Mouse (Mus musculus): ENCODE measurements at regions not wholly inside any gene's neighbourhood (a gene's known extent, or its start where the extent isn't known, plus 50 kb on each side); places are given as distances from the start of the nearest gene placed in this dataset.
"Not testable (repeated sequence)": the region's sequence is repeated elsewhere in the genome, so short reads cannot be mapped to it uniquely, and the experiment has no call there.

DNA sequence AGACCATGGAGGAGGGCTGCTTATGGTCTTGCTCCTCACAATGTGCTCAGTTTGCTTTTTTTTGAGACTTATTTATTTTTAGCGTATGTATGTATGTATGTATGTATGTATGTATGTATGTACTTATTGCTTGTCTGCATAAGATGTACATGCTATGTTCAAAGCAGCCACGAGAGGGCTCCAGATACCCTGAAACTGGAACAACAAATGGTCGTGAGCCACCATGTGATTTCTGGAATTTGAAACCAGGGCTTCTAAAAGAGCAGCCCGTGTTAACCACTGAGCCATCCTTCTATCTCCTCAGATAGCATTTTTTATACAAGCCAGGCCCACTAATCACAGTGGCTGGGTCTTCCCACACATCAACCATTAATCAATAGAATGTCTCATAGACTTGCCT, 611.2 kb downstream of the 5730507C01Rik start:
- no peak for DNase-seq (ENCODE audit: low spot score)

GRCm38 (mm10) chr12:19175631-19176030, 661.3 kb downstream of the 5730507C01Rik start:
- peak; percentile 4 for DNase-seq (ENCODE audit: low spot score)

DNA sequence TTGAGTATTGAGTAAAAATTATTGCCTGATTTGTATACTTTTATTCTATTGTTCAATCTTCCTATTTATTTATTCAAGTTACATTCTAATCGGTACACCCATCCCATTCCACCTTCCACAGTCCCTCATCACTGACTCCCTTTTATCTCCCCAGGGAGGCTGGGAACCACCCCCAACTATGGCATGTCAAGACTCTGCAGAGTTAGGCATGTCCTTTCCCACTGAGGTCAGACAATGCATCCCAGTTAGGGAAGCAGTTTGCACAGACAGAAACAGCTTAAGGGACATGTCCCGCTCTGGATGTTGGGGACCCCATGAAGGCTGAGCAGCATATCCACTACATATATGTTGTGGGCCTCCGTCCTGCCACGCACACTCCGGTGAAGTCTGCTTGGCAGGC, 678.1 kb downstream of the 5730507C01Rik start:
- DNase-seq (ENCODE audit: low spot score), result no peak

DNA sequence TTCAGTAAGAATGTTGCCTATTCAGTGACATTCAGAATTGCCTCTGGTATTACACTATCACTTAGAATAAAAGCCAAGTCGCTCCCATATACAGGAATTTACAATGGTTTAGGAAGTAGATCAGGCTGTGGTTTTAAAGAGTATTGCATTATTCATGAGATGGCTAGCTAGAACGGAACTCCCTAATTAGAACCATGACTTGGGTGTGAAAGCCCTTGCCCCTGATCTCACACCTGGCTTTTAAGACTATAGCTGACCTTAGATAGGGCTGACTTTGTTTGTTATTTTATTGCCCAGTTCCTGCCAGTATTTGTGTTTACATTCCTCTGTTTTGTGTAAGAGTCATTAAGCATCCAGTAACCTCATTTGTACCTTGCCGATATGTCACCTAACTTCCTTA, 678.7 kb downstream of the 5730507C01Rik start:
- not testable (repeated sequence) for DNase-seq (ENCODE audit: low spot score)

DNA sequence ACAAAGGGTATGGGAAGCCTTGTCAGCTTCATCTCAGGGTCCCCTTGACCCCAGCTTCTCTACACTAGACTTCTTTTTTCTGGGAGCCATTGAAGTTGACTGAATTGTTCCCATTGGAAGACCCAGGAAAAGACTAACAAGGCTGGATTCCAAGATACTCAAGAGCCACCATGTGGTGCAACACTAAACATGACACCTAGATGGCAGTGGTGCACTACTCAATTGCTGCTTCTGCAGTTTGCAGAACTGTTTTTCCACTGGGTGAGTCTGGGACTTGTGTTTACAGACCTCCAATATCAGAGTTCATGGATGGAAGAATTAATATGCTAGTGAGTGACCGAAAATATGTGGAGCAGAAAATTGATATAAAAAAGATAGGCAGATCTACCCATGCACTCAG, 709.7 kb downstream of the 5730507C01Rik start:
- DNase-seq (ENCODE audit: low spot score), result not testable (repeated sequence)

DNA sequence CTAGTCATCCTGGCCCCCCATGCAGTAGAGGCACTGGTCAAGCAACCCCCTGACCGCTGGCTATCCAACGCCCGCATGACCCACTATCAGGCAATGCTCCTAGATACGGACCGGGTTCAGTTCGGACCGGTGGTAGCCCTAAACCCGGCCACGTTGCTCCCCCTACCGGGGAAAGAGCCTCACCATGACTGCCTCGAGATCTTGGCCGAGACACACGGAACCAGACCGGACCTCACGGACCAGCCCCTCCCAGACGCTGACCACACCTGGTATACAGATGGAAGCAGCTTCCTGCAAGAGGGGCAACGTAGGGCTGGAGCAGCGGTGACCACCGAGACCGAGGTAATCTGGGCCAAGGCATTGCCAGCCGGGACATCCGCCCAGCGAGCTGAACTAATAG, 707.6 kb upstream of the Gm21863 start:
- DNase-seq (ENCODE audit: low spot score), result peak; percentile 11

GRCm38 (mm10) chr12:19288271-19288890, 665.9 kb upstream of the Gm21863 start:
- peak; percentile 77 for DNase-seq (ENCODE audit: low spot score)

DNA sequence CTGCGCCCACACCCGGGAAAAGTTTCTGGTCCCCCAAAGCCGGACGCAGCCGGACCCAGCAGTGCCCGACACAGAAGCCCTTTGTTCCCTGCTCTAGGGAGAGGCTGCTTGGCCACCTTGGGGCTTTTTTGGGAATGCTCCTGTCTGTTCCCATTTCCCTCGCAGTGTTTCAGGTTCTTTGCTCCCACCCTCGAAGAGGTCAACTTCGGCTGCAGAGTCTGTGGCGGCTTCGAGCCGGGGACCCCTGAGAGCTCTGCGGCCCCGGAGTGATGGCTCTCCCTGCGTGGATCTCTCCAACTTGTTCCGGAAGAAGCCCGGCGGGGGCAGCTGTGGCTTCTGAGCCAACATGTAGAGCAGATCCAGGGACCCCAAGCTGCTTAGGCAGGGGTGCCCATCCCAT, 665.3 kb upstream of the Gm21863 start:
- DNase-seq (ENCODE audit: low spot score), result not testable (repeated sequence)

- DNase-seq (ENCODE audit: low spot score), result not testable (repeated sequence)
These were observed 662.1 kb upstream of the Gm21863 start for GRCm38 (mm10) chr12:19292068-19292770.
